Mouse (Mus musculus): Measurements from ENCODE around the gene Dock9. TPM values are rescaled to one million over a fixed set of nuclear protein-coding genes. Genes with fewer than 3 reads are reported as not detected.

Gene Dock9
- polyA plus RNA-seq, 1 experiment from 2014 or later = 5.2 TPM

DNA sequence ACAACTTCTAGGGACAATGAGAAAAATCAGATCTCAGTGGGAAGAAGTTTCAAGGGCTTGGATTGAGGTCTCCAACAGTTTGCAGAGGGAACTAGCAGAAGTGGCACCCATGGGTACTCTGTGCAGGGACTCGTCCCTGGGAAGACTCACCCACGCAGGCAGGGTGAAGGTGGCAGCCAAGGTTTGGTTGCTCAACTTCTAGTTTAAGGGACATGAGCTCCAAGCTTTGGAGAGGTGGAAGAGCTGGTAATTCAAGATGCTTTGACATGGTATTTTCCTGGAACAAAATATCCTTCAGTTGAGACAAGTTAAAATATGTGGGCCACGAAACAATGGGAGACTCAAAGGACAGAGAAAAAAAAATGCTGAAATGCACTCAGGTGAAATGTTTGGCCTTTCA lies 263.1 kb downstream of the Dock9 start:
- ATAC-seq (replicated peaks; ENCODE audit: low FRiP score) (no peak), DNase-seq (ENCODE audit: low spot score) (no peak)
- no peaks in the 10 kb centered on the region; the same call in 1 of the 2 replicates for H3K27me3 ChIP-seq (replicated peaks; ENCODE audit: control insufficient read depth, insufficient read depth, low read length)
- H3K4me3 ChIP-seq (ENCODE audit: low read depth, low read length) = no peak overlapping the region
- H3K4me1 ChIP-seq (replicated peaks; ENCODE audit: control insufficient read depth, insufficient read depth, low read length) = no peaks in the 10 kb centered on the region
- no peaks in the 10 kb centered on the region for H3K36me3 ChIP-seq (ENCODE audit: control insufficient read depth, insufficient read depth, low read length)
- no peak overlapping the region for H3K4me2 ChIP-seq
- WGBS = 66% methylated on average over 3 of the region's 3 CpGs
- no peak overlapping the region for H3K27ac ChIP-seq (ENCODE audit: low read depth, low read length)
- H3K9ac ChIP-seq (ENCODE audit: low read depth, low read length) = no peak overlapping the region
- H3K9me3 ChIP-seq (ENCODE audit: control insufficient read depth, low read length) = no peaks in the 10 kb centered on the region

GRCm38 (mm10) chr14:121530853-121531252 lies 266.8 kb downstream of the Dock9 start:
- Histone ChIP-seq H3K27ac (ENCODE audit: low read depth, low read length) (no peak overlapping the region), H3K4me3 (ENCODE audit: low read depth, low read length) (no peak overlapping the region), H3K27me3 (replicated peaks; ENCODE audit: control insufficient read depth, insufficient read depth, low read length) (no peaks in the 10 kb centered on the region; the same call in 1 of the 2 replicates), H3K36me3 (ENCODE audit: control insufficient read depth, insufficient read depth, low read length) (no peaks in the 10 kb centered on the region), H3K9ac (ENCODE audit: low read depth, low read length) (no peak overlapping the region), H3K9me3 (ENCODE audit: control insufficient read depth, low read length) (no peaks in the 10 kb centered on the region), H3K4me1 (replicated peaks; ENCODE audit: control insufficient read depth, insufficient read depth, low read length) (no peaks in the 10 kb centered on the region), H3K4me2 (no peak overlapping the region)
- DNase-seq (ENCODE audit: low spot score) (no peak), ATAC-seq (replicated peaks; ENCODE audit: low FRiP score) (no peak)
- WGBS = 80% methylated on average over 9 of the region's 9 CpGs

GRCm38 (mm10) chr14:121527883-121528282 lies 269.8 kb downstream of the Dock9 start:
- no peak for ATAC-seq (replicated peaks; ENCODE audit: low FRiP score)
- no peaks in the 10 kb centered on the region for H3K36me3 ChIP-seq (ENCODE audit: control insufficient read depth, insufficient read depth, low read length)
- no peaks in the 10 kb centered on the region; the same call in 1 of the 2 replicates for H3K27me3 ChIP-seq (replicated peaks; ENCODE audit: control insufficient read depth, insufficient read depth, low read length)
- no peaks in the 10 kb centered on the region for H3K9me3 ChIP-seq (ENCODE audit: control insufficient read depth, low read length)
- no peak overlapping the region for H3K9ac ChIP-seq (ENCODE audit: low read depth, low read length)
- H3K4me3 ChIP-seq (ENCODE audit: low read depth, low read length) = no peak overlapping the region
- H3K4me1 ChIP-seq (replicated peaks; ENCODE audit: control insufficient read depth, insufficient read depth, low read length) = no peaks in the 10 kb centered on the region
- 72% methylated on average over 3 of the region's 3 CpGs for WGBS
- DNase-seq (ENCODE audit: low spot score) = no peak
- H3K27ac ChIP-seq (ENCODE audit: low read depth, low read length) = no peak overlapping the region
- H3K4me2 ChIP-seq = no peak overlapping the region

DNA sequence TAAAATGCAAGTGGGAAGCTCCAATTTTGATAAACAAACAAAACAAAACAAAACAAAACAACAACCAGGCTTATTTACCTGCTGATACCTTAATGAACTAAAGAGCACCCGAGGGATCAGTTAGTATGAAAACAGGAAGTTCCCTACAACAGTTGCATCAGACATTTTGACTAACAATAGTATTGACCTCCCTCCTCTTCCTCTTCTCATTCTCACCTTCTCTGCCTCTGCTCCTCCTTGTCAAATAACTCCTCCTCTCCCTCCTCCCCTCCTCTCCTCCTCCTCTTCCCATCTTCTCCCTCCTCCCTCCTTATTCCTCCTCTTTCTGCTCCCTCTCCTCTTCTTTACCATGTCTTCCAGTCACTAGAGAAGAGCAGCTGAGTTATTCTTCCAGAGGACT lies 270.4 kb downstream of the Dock9 start:
- Histone ChIP-seq H3K27me3 (replicated peaks; ENCODE audit: control insufficient read depth, insufficient read depth, low read length) (no peaks in the 10 kb centered on the region; the same call in 1 of the 2 replicates), H3K4me2 (no peak overlapping the region), H3K9ac (ENCODE audit: low read depth, low read length) (no peak overlapping the region), H3K4me1 (replicated peaks; ENCODE audit: control insufficient read depth, insufficient read depth, low read length) (no peaks in the 10 kb centered on the region), H3K27ac (ENCODE audit: low read depth, low read length) (no peak overlapping the region), H3K4me3 (ENCODE audit: low read depth, low read length) (no peak overlapping the region), H3K36me3 (ENCODE audit: control insufficient read depth, insufficient read depth, low read length) (no peaks in the 10 kb centered on the region), H3K9me3 (ENCODE audit: control insufficient read depth, low read length) (no peaks in the 10 kb centered on the region)
- 50% methylated on average over 1 of the region's 1 CpGs for WGBS
- ATAC-seq (replicated peaks; ENCODE audit: low FRiP score) (no peak), DNase-seq (ENCODE audit: low spot score) (no peak)

GRCm38 (mm10) chr14:121521709-121522108 lies 275.9 kb downstream of the Dock9 start:
- H3K4me1 ChIP-seq (replicated peaks; ENCODE audit: control insufficient read depth, insufficient read depth, low read length) = no peaks in the 10 kb centered on the region
- no peak overlapping the region for H3K4me2 ChIP-seq
- no peaks in the 10 kb centered on the region for H3K9me3 ChIP-seq (ENCODE audit: control insufficient read depth, low read length)
- no peak overlapping the region for H3K9ac ChIP-seq (ENCODE audit: low read depth, low read length)
- no peak for DNase-seq (ENCODE audit: low spot score)
- no peaks in the 10 kb centered on the region for H3K36me3 ChIP-seq (ENCODE audit: control insufficient read depth, insufficient read depth, low read length)
- 70% methylated on average over 4 of the region's 4 CpGs for whole genome bisulfite sequencing
- no peak overlapping the region for H3K4me3 ChIP-seq (ENCODE audit: low read depth, low read length)
- H3K27me3 ChIP-seq (replicated peaks; ENCODE audit: control insufficient read depth, insufficient read depth, low read length) = no peaks in the 10 kb centered on the region
- ATAC-seq (replicated peaks; ENCODE audit: low FRiP score) = no peak
- H3K27ac ChIP-seq (ENCODE audit: low read depth, low read length) = no peak overlapping the region

DNA sequence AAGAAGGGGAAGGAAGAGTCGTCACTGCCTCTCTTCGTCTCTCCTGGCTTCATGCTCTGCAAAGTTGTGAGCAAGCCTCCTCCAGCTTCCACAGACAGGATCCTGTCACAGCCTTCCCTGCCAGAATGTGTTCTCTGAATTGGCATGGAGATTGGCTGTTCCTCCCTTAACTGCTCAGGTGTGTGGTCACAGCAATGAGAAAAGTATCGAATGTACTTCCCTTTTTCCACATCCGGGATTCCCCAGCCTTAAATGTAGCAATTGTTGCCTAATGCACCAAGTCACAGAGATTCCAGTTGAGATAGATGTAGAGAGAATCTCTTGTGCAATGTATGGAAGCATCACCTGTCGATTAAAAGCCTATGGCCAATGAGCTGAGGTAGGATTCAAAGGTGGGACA lies 280.8 kb downstream of the Dock9 start:
- H3K27ac ChIP-seq (ENCODE audit: low read depth, low read length) = no peak overlapping the region
- H3K9me3 ChIP-seq (ENCODE audit: control insufficient read depth, low read length) = no peaks in the 10 kb centered on the region
- H3K27me3 ChIP-seq (replicated peaks; ENCODE audit: control insufficient read depth, insufficient read depth, low read length) = no peaks in the 10 kb centered on the region
- H3K9ac ChIP-seq (ENCODE audit: low read depth, low read length) = no peak overlapping the region
- no peaks in the 10 kb centered on the region for H3K36me3 ChIP-seq (ENCODE audit: control insufficient read depth, insufficient read depth, low read length)
- no peak overlapping the region for H3K4me2 ChIP-seq
- no peak for DNase-seq (ENCODE audit: low spot score)
- H3K4me1 ChIP-seq (replicated peaks; ENCODE audit: control insufficient read depth, insufficient read depth, low read length) = no peaks in the 10 kb centered on the region
- 64% methylated on average over 5 of the region's 5 CpGs for whole genome bisulfite sequencing
- no peak overlapping the region for H3K4me3 ChIP-seq (ENCODE audit: low read depth, low read length)
- ATAC-seq (replicated peaks; ENCODE audit: low FRiP score) = no peak

GRCm38 (mm10) chr14:121508929-121509328 lies 288.7 kb downstream of the Dock9 start:
- Histone ChIP-seq H3K27ac (ENCODE audit: low read depth, low read length) (no peak overlapping the region), H3K4me2 (no peak overlapping the region), H3K36me3 (ENCODE audit: control insufficient read depth, insufficient read depth, low read length) (no peaks in the 10 kb centered on the region), H3K4me1 (replicated peaks; ENCODE audit: control insufficient read depth, insufficient read depth, low read length) (no peaks in the 10 kb centered on the region), H3K4me3 (ENCODE audit: low read depth, low read length) (no peak overlapping the region), H3K9me3 (ENCODE audit: control insufficient read depth, low read length) (no peaks in the 10 kb centered on the region), H3K27me3 (replicated peaks; ENCODE audit: control insufficient read depth, insufficient read depth, low read length) (peaks cover 35% of the 10 kb centered on the region), H3K9ac (ENCODE audit: low read depth, low read length) (no peak overlapping the region)
- WGBS = 74% methylated on average over 2 of the region's 2 CpGs
- ATAC-seq (replicated peaks; ENCODE audit: low FRiP score) (no peak; the same call in 1 of the 2 replicates), DNase-seq (ENCODE audit: low spot score) (no peak)

GRCm38 (mm10) chr14:121506336-121506735 lies 291.3 kb downstream of the Dock9 start:
- no peak for ATAC-seq (replicated peaks; ENCODE audit: low FRiP score)
- H3K27ac ChIP-seq (ENCODE audit: low read depth, low read length) = no peak overlapping the region
- DNase-seq (ENCODE audit: low spot score) = no peak

DNA sequence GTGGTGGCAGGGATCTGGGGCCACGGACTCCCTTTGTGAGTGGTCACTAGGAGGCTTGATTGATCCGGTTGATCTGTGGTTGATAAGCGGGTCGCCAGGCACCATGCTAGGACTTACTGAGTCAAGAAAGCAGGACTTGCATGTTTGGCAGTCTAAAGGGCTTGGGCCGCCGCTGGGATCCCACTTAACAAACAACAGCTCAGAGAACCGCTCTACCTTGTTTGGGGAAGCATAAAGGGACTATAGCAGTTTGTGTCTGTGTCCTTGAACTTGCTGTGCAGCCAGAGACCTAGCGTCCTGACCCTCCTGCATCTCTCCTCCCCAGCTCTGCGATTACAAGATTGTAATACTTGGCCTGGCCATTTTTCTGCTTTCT lies 292.2 kb downstream of the Dock9 start:
- Histone ChIP-seq H3K9me3 (ENCODE audit: control insufficient read depth, low read length) (no peaks in the 10 kb centered on the region), H3K4me1 (replicated peaks; ENCODE audit: control insufficient read depth, insufficient read depth, low read length) (no peaks in the 10 kb centered on the region), H3K27me3 (replicated peaks; ENCODE audit: control insufficient read depth, insufficient read depth, low read length) (peaks cover 37% of the 10 kb centered on the region), H3K36me3 (ENCODE audit: control insufficient read depth, insufficient read depth, low read length) (no peaks in the 10 kb centered on the region), H3K4me3 (ENCODE audit: low read depth, low read length) (no peak overlapping the region), H3K9ac (ENCODE audit: low read depth, low read length) (no peak overlapping the region), H3K4me2 (peak overlapping the region; percentile 52), H3K27ac (ENCODE audit: low read depth, low read length) (no peak overlapping the region)
- 23% methylated on average over 9 of the region's 9 CpGs for WGBS
- DNase-seq (ENCODE audit: low spot score) (no peak), ATAC-seq (replicated peaks; ENCODE audit: low FRiP score) (no peak)

More at GRCm38 (mm10) chr14:121506336-121506735, 291.3 kb downstream of the Dock9 start:
- no peak overlapping the region for H3K4me3 ChIP-seq (ENCODE audit: low read depth, low read length)
- H3K9ac ChIP-seq (ENCODE audit: low read depth, low read length) = no peak overlapping the region
- H3K27me3 ChIP-seq (replicated peaks; ENCODE audit: control insufficient read depth, insufficient read depth, low read length) = peaks cover 37% of the 10 kb centered on the region
- no peaks in the 10 kb centered on the region for H3K36me3 ChIP-seq (ENCODE audit: control insufficient read depth, insufficient read depth, low read length)
- 10% methylated on average over 6 of the region's 6 CpGs for WGBS
- no peaks in the 10 kb centered on the region for H3K9me3 ChIP-seq (ENCODE audit: control insufficient read depth, low read length)
- H3K4me1 ChIP-seq (replicated peaks; ENCODE audit: control insufficient read depth, insufficient read depth, low read length) = no peaks in the 10 kb centered on the region
- H3K4me2 ChIP-seq = no peak overlapping the region
